Mouse (Mus musculus): ENCODE measurements around the gene Tgif2.
"Not testable (repeated sequence)": the region's sequence is repeated elsewhere in the genome, so short reads cannot be mapped to it uniquely, and the experiment has no call there.

Gene Tgif2

DNA sequence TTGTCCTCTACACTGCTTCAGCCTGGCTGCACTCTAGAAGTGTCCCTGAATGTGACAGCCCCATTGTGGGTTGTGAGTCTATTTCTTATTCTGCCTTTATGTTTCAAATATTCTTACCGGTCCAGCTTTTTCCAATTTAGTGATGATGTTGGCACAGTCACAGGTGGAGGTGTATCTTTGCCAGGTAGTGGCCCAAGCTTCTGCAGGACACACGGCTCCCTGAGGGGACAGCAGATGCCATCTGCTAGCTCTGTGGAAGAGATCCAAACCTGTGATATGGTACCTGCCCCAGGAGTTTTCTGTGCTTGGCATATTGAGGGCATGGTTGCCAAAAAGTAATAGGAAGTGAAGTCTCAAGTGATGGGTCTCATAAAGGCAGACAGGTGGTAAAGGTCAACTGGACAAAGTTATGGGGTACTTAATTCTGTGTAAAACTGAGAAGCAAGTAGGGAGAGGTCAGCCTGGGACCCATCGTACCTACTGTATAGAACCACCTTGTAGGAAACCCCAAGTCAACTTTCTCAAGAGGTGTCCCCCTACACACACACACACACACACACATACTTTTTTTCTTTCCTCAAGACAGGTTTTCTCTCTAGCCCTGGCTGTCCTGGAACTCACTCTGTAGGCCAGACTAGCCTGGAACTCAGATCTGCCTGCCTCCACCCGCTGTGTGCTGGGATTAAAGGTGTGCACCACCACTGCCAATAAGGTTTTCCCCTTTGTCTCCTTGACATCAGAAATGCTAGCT is 35.1 kb downstream of the Tgif2 start:
- DNase-seq (ENCODE audit: low read depth) = no peak

DNA sequence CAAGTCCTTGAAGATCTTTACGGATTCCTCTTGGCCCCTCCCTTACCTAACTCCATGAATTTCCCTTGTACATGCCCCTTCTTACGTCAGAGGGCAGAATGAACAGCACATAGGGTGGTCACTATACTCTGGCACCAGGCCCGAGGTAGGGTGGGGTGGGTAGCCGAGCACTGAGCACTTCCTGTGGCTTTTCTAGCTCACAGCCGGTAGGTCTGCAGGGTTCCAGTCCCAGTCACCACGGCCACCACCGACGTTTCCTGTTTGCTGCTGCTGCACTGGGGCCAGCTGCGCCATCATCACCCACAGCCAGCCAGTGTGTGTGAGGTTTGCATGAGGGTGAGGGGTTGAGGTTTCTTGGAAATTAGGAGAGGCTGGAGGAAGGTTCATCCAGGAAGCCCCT is 37.9 kb downstream of the Tgif2 start:
- peak; percentile 85 for DNase-seq (ENCODE audit: low read depth)

DNA sequence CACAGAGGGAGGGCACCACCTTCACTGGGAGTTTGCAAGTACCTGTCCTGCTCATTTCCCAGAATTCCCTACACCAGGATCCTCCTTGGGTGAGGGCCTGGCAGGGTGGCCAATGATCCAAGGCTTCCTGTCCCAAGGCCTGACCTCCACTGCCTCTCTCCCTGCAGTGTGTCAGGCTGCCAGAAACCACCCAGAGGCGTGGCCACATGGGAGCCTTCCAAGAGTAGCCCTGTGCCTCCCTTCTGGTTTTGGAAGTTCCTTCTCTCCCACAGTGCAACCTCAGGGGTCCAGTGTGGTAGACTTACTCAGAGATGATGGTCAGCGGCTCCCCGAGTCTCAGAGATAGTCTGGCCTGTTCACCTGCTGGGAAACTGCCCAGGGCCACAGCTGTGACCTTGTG is 39.7 kb downstream of the Tgif2 start:
- no peak for DNase-seq (ENCODE audit: low read depth)

DNA sequence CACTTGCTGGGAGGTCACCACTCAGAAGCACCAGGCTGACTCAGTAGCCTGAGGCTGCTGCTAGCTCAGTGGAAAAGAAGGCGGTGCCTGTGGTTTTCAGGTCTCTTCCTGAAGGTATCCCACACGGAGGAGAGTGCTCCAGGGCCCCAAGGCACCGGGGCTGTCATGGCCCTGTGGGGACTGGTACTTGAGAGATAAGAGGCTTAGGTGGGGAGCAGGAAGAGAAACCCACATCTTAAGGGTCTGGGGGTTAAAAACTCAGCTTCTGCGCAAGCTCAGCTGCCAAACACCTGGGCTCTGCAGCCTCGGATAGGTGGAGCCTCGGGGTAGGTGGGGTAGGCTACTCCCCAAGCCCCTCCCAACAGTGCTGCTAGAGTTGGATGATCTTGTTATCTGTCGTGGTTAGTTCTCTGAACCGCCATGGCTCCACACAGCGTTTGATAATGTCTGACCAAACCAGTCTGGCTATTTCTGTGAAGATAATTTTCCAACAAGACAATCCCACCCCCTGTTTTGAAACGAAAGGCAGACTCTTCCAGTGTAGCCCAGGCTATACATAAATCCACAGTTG is 42.7 kb downstream of the Tgif2 start:
- DNase-seq (ENCODE audit: low read depth) = peak; percentile 84

DNA sequence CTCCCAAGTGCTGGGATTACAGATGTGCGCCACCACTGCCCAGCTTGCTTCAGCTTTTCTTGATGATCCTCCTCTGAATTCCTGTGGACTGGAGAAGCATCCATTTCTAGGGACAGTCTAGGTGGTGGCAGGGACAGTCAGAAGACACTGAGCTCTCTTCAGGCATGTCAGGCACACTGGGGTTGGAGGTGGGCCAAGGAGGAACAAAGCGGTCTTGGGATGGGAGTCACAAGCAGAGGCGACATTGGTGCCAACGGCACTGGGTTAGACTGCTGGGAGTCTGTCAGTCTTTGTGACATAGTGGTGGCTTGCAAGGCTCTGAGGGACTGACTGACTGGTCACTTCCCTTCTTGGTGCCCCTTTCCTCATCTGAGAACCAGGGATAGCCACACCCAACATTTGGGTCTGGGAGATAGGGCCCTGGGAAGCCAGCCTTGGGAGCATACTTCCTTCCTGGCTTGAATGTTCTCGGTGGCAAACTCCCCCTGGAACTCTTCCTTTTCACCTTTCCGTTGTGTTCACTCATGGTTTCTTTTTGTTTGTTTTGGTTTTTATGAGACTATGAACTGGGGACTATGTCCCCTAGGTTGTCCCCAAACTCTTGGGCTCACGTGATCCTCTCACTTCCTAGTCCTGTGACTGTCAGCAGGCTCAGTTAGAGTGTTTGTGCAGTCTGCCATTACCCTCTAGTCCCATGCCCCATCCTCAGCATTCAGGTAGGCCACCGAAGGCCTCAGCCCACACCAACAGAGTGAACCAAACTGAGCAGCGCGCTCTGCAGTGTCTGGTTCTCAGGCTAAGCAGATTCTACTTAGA is 44.8 kb downstream of the Tgif2 start:
- DNase-seq (ENCODE audit: low read depth) = peak; percentile 38

DNA sequence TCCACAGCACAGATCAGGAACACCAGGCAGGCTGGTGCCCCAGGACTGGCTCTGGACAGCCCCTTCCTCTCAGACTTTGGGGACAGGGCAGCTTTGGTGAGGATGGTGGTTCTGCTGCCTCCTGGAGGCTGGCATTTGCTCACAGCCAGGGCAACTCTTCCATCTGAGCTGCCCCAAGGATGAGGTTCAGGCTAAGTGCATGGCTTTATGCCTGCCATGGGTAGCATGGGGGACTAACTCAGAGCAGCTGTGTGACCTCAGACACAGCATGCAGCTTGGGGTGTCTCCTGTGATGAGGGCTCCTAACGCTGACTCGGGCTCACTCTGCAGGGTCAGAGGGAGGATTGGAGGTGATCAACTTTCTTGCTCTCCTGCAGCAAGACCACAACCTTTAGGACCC is 45.9 kb downstream of the Tgif2 start:
- DNase-seq (ENCODE audit: low read depth) = peak; percentile 35

DNA sequence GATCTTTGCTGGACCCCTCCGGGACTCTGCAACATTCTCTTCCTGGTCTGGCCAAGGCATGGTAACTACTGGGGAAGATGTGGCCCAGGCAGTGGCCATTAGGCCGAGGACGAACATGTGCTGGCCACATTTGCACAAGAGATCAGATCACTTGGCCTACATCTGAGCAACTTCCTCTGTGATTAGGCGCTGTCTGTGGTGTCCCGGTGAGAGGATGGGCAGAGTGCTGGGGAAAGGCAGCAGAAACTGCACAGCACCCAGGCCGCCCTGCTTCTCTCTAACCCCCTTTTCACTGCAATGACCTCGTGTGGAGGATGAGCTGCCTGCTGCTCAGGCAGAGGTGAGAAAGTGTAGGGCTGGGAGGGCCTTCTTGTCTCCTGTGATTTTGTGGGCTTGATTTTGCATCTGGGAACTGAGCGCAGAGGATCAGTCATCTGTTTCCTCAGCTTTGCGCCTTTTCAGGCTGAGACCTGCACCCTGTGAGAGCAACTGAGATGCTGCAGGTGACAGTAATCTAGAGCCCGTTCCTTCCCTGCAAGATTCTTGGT is 46.4 kb downstream of the Tgif2 start:
- DNase-seq (ENCODE audit: low read depth) = peak; percentile 56

DNA sequence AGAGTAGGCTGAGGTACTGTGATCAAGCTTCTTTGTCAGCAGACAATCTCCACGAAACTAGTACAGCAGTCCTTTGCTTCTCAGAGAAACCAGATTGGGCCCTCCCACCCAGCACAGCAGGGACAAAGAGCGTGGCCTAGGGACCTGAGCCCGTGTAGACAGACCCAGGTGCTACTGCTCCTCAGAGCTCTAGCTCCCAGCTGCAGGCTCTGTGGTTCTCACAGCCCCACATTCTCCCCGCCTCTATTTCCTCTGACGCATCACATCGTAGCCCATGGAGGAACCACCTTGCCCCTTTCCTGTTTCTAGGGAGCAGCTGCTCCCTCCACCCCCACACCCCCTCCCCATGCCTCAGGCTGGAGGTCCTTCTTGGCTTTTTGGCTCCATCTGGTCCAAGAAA is 47.2 kb downstream of the Tgif2 start, which contains the start of gene Sla2:
Sla2 (minus strand) TSS at position 176 of the 400 bp plus-strand sequence.
- peak; percentile 86 for DNase-seq (ENCODE audit: low read depth)

DNA sequence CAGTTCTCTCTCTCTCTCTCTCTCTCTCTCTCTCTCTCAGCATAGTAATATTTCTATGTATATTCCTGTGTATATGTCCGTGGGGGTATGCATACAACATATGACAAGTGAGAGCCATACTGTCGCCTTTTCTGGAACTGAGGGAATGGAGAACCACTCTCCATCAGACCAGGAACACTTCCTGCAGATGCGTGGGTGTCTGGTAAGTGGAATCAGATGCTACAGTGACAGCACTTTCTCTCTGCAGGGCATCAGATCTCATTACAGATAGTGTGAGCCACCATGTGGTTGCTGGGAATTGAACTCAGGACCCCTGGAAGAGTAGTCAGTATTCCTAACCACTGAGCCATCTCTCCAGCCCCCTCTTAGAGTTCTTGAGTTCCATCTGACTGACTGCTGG is 48.7 kb downstream of the Tgif2 start:
- DNase-seq (ENCODE audit: low read depth) = no peak

DNA sequence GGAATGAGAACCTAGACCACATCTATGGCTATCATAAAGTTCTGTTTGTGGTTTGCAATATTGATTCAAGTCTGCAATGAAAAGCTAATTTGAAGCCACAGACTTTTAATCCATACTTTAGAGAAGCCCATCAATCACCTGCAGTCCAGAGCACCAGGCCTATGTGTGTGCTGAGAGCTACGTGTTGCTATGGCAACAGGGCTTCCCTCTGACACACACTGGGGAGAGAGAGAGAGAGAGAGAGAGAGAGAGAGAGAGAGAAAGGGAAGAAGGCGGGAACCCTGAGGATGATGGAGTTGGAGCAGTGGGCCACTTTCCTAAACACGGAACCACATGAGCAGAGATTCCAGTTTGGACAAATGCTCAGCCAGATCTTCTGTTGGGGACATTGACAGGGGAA is 52.4 kb downstream of the Tgif2 start:
- no peak for DNase-seq (ENCODE audit: low read depth)

DNA sequence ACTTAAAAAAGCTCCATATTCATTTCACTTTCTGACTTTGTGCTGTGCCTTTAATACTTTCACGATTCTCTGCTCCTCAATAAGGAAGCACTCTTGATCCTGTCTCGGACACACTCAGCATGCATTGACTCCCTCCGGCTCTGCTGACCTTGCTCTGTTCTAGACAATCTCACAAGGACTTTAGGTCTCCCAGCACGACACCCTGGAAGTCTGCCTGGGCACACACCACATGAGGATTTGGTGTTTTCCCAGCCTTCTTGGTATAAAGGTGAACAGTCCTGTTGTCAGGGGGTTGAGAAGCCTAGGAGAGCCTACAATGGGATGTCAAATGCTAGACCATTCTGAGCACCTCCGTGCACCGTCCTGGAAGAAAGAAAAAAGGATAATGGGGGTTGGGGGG is 53.0 kb downstream of the Tgif2 start:
- no peak for DNase-seq (ENCODE audit: low read depth)

DNA sequence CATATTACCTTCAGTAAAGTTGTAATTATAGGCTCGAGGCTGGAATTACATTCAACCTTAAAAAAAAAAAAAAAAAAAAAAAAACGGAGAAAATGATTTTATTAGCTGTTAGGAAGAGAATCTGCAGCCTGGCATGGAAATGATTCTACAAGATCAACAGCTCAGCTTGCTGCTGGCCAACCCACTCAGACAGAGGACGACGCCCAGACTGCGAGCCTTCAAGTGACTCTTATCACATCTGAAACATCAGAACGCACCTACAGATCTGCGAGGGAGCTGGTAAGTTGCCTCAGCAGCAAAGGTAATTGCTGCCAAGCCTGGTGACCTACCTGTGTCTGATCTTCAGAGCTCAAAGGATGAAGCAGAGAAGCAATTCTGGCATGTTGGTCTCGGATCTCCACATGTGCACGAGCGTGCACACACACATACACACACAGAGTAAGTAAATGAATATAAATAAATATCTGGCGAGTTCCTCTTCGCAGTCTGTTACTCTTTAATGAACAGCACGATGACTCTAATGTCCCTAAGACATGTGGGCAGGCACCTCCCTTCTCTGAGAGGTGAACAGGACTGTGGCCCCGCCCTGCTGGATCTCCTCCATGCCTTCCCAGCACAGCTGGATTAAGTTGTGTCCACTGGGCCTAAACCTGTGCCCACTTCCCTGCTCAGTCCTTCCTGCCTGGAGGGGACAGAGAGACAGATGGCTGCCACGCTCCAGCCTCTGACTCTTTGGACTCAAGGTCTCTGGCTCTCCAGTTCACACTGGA is 54.9 kb downstream of the Tgif2 start:
- no peak for DNase-seq (ENCODE audit: low read depth)

DNA sequence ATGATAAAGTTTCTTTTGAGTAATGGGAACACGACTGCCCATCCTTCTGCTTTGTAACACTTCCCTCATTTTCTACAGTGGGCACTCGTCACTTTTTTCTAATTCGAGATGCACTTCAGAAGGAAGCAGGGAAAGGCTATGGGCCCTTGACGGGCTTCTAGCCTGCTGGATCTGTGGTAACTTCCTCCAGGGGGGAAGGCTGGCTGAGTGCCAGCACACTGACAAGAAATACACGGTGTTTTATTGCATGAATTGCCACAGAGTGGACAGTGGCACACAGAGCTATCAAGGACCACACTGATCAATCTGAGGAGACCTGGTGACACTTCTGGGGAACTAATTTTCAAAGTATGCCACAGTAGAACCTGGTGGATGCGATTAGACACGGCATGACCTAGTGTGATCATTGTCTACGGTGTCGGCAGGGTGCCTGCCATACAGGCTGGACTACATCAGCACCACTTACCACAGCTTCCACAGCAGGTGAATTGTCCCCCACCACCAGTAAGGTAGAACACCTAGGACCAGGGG is 56.6 kb downstream of the Tgif2 start:
- DNase-seq (ENCODE audit: low read depth) = no peak

DNA sequence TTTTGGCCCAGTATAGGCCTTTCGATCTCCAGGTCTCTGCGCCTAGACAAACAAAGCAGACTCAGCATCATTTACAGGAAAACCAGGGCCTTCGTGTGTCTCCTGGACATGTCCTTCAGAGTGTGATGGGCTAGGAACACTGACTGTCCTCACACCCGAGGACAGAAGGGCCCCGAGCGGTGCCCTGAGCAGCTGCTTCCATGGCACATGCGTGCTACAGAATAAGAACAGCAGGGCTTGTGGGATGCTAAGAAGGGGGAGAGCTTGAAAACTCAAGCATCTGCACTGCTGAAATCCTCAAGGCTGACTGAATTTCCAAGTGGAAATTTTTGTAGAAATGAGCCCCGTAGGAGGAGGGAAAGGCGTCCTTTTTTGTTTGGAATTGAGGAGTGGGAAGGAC is 57.2 kb downstream of the Tgif2 start:
- no peak for DNase-seq (ENCODE audit: low read depth)

DNA sequence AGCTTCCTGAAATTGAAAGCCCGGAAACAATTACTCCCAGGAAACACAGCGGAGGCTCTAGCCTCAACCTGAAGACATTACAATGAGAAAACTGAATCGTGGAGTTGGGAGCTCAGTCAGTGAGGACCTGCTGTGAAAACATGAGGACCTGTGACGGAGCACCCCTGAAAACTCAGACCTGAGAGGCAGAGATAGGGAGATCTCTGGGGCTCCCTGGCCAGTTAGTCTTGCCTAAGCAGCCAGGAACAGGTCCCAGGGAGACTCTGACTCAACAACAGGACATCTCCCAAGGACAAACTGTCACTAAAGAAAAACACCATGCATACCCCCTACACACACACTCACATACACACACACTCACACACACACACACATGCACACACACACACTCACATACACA is 58.6 kb downstream of the Tgif2 start:
- no peak for DNase-seq (ENCODE audit: low read depth)

DNA sequence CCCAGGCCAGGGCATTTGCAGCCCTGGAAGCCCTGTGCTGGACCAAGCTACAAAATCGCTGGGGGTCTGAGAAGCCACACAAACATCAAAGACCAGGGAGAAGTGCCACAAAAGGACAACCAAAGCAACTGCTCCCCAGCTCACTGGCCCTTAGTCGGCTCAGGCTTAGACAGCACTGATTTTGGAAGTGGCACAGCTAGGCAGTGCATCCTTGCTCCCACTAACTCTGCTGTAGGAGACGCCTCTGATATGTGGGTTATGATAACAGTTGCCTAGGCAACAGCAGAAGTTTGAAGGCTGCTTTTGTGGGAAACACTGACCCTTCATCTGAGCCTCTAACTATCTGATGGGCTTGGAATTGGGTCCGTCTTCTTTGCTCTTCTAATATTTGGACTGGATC is 59.4 kb downstream of the Tgif2 start:
- DNase-seq (ENCODE audit: low read depth) = no peak

DNA sequence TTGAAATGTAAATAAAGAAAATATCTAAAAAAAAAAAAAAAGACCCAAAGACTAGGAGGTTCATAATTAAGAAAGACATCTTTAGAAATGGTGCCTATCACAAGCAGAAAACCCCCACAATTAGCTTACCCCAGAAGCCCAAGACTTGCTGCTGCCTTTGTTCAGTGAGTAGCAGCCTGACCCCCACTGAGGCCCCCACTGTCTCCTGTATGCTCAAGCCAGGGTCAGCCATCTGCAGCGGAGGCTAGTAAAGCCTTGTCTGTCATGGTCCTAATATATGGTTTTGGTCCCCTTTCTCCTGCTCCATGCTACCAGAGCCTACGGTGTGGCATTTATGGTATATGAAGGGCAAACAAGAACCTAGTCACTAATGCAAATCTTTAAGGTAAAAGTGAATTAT is 61.5 kb downstream of the Tgif2 start:
- no peak for DNase-seq (ENCODE audit: low read depth)

DNA sequence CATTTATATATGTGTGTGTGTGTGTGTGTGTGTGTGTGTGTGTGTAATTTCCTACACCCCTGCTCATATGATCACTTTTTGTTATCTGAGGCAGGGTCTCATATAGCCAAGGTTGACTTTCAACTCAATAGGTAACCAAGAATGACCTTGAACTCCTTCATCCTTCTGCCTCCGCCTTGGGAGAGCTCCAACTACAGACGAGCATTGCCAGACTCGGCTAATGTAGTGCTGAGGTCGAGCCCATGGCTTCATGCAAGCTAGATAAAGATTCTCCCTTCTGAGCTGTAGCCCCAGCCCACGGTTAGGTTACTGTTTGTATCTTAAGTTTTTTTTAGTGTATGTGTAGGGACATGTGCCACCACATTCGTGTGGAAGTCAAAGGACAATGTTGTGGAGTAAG is 62.1 kb downstream of the Tgif2 start:
- DNase-seq (ENCODE audit: low read depth) = no peak

DNA sequence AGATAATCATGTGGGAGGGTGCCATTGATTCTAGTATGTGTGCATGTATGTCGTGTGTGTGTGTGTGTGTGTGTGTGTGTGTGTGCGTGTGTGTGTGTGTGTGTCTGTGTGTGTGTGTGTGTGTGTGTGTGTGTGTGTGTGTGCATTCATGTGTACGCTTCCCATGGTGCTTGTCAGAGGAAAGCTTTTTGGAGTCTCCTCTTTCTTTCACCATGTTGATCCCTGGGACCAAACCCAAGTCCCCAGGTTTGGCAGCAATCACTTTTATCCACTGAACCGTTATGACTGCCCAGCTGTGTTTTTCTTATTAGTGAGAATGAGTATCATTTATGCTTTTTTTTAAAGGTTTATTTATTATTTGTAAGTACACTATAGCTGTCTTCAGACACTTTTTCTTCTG is 62.6 kb downstream of the Tgif2 start:
- not testable (repeated sequence) for DNase-seq (ENCODE audit: low read depth)

DNA sequence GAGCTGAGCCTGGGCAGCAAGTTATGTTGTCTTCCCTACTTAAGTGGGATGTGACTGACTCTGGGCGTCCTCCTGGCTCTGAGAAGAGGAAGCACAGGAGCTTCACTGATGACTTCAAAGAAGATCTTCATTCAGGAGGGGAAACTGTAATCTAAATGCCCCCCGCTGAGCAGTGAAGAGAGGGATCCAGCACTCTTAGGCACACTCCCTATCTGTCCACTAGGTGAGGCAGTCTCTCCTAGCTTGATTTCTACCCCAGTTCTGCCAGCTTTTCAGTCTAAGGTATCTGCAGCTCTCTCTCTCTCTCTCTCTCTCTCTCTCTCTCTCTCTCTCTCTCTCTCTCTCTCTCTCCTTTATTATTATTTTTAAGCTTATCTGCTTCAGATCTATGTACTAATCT is 63.6 kb downstream of the Tgif2 start:
- DNase-seq (ENCODE audit: low read depth) = peak; percentile 21

All from induced T-regulatory cell, adult 2 months (primary cell).